ENCODE assay signal across 14 mouse cellular contexts in genomic region chr16:49769831-49770261, GRCm38 (mm10). TPM values are rescaled to one million over a fixed set of nuclear protein-coding genes. Genes with fewer than 3 reads are reported as not detected.
DNase-seq lines count a peak whose midpoint lies in the region; ATAC-seq lines count a peak whose summit lies in the region.
"Had no signal": no experiment of that assay in that cellular context is flagged by ENCODE, and none has a peak within 500 bp of the region (broad histone marks: within the 10 kb centered on the region; RNA-seq: fewer than 3 reads in every experiment).

No protein-coding gene starts in this region.

- H3K4me2 ChIP-seq in liver, embryonic 11.5 days, result no peak overlapping the region
- no peak overlapping the region for H3K4me2 ChIP-seq in midbrain, embryonic 16.5 days (ENCODE audit: low read length)
- H3K4me2 ChIP-seq: hindbrain, embryonic 13.5 days; neural tube, embryonic 12.5 days had no signal

- peak; percentile 84 for DNase-seq in heart, embryonic 10.5 days (ENCODE audit: low spot score)
- DNase-seq in heart, adult 11 months, result no peak
- DNase-seq in adipocyte (ENCODE audit: low spot score), result peak; percentile 45
- no peak for DNase-seq in liver, embryonic 11.5 days (ENCODE audit: low spot score)
- DNase-seq in naive thymus-derived CD4-positive, alpha-beta T cell, adult 2 months (ENCODE audit: low read depth), result peak; percentile 17
- no peak for DNase-seq in gastrocnemius, adult 8-10 months (ENCODE audit: low spot score in 2 of 2)
- DNase-seq: B cell, adult 2 months; gastrocnemius, postnatal 36 days; kidney, postnatal 36 days had no signal

- H3K36me3 ChIP-seq in heart, embryonic 10.5 days, result no peaks in the 10 kb centered on the region
- no peaks in the 10 kb centered on the region for H3K36me3 ChIP-seq in liver, embryonic 11.5 days (ENCODE audit: control insufficient read depth, insufficient read depth, low read length)
- H3K36me3 ChIP-seq in midbrain, embryonic 16.5 days (ENCODE audit: control insufficient read depth, insufficient read depth, low read length), result no peaks in the 10 kb centered on the region
- H3K36me3 ChIP-seq: hindbrain, embryonic 13.5 days; neural tube, embryonic 12.5 days had no signal

- ATAC-seq in liver, embryonic 11.5 days (replicated peaks; ENCODE audit: low FRiP score), result peak; percentile 71
- ATAC-seq in midbrain, embryonic 16.5 days, result no peak
- no peak for ATAC-seq in cerebellum, adult (ENCODE audit: insufficient number of reproducible peaks, low FRiP score, low TSS enrichment)
- ATAC-seq: forebrain, embryonic 14.5 days had no signal

- no peaks in the 10 kb centered on the region for H3K4me1 ChIP-seq in heart, embryonic 10.5 days
- peaks cover 41% of the 10 kb centered on the region for H3K4me1 ChIP-seq in liver, embryonic 11.5 days (replicated peaks; ENCODE audit: control insufficient read depth, insufficient read depth, low read length)
- no peaks in the 10 kb centered on the region for H3K4me1 ChIP-seq in midbrain, embryonic 16.5 days (ENCODE audit: control insufficient read depth, insufficient read depth, low read length)
- H3K4me1 ChIP-seq: hindbrain, embryonic 13.5 days; neural tube, embryonic 12.5 days had no signal

- H3K4me3 ChIP-seq in heart, embryonic 10.5 days, result no peak overlapping the region
- no peak overlapping the region for H3K4me3 ChIP-seq in liver, embryonic 11.5 days (ENCODE audit: low read depth, low read length)
- H3K4me3 ChIP-seq in midbrain, embryonic 16.5 days (ENCODE audit: low read depth, low read length), result no peak overlapping the region
- H3K4me3 ChIP-seq: hindbrain, embryonic 13.5 days; neural tube, embryonic 12.5 days had no signal

- 52% methylated on average over 2 of the region's 2 CpGs for WGBS in heart, embryonic 10.5 days
- WGBS in liver, embryonic 11.5 days, result 32% methylated on average over 2 of the region's 2 CpGs
- 86% methylated on average over 2 of the region's 2 CpGs for WGBS in midbrain, embryonic 16.5 days

- H3K9me3 ChIP-seq in heart, embryonic 10.5 days, result no peaks in the 10 kb centered on the region
- H3K9me3 ChIP-seq in liver, embryonic 11.5 days (ENCODE audit: control insufficient read depth, low read length), result no peaks in the 10 kb centered on the region
- no peaks in the 10 kb centered on the region for H3K9me3 ChIP-seq in midbrain, embryonic 16.5 days (replicated peaks; ENCODE audit: control insufficient read depth, low read length, poor library complexity, severe bottlenecking)
- H3K9me3 ChIP-seq: hindbrain, embryonic 13.5 days; neural tube, embryonic 12.5 days had no signal

- no peak overlapping the region for H3K9ac ChIP-seq in liver, embryonic 11.5 days (ENCODE audit: low read depth, low read length)
- H3K9ac ChIP-seq in midbrain, embryonic 16.5 days (ENCODE audit: low read depth, low read length), result no peak overlapping the region
- H3K9ac ChIP-seq: hindbrain, embryonic 13.5 days; neural tube, embryonic 12.5 days had no signal

- H3K27me3 ChIP-seq in heart, embryonic 10.5 days (ENCODE audit: insufficient read depth, poor library complexity, severe bottlenecking), result no peaks in the 10 kb centered on the region
- no peaks in the 10 kb centered on the region for H3K27me3 ChIP-seq in liver, embryonic 11.5 days (replicated peaks; ENCODE audit: control insufficient read depth, insufficient read depth, low read length)
- H3K27me3 ChIP-seq in midbrain, embryonic 16.5 days (ENCODE audit: control insufficient read depth, insufficient read depth, low read depth, low read length), result no peaks in the 10 kb centered on the region
- H3K27me3 ChIP-seq: hindbrain, embryonic 13.5 days; neural tube, embryonic 12.5 days had no signal

- no peak overlapping the region for H3K27ac ChIP-seq in heart, embryonic 10.5 days
- H3K27ac ChIP-seq in liver, embryonic 11.5 days (ENCODE audit: low read depth, low read length), result peak overlapping the region; percentile 67; the same call in 1 of the 2 replicates
- no peak overlapping the region for H3K27ac ChIP-seq in midbrain, embryonic 16.5 days (ENCODE audit: low read length)
- H3K27ac ChIP-seq: hindbrain, embryonic 13.5 days; neural tube, embryonic 12.5 days had no signal

RNA-seq across cellular contexts. Expression of gene Cd47, which starts 30.5 kb away (rescaled TPM):
- 49.0 and 50.3 TPM in 2 replicates for polyA plus RNA-seq in heart, embryonic 10.5 days (2016; fragmentation: Nextera tagmentation; extraction: Ambion mirVana)
- 261 and 281 TPM in 2 replicates for polyA plus RNA-seq in liver, embryonic 11.5 days (2014; fragmentation: Nextera tagmentation; extraction: Ambion mirVana)
- polyA plus RNA-seq in midbrain, embryonic 16.5 days (2015; fragmentation: Nextera tagmentation; extraction: Ambion mirVana), result 157 and 169 TPM in 2 replicates
- total RNA-seq in gastrocnemius, adult 8-10 months (2022), result 10 to 100 TPM; 21.9 to 27.5 (median 24.5) TPM

Comparison
In these comparisons a context has a peak if more than half of its experiments do, and no peak if none do; other contexts are left out.
1. DNase-seq: peak in heart, embryonic 10.5 days (single experiment), adipocyte (single experiment) and naive thymus-derived CD4-positive, alpha-beta T cell, adult 2 months (single experiment); none in heart, adult 11 months (single experiment), liver, embryonic 11.5 days (single experiment) and gastrocnemius, adult 8-10 months (0 of 2).